Mouse (Mus musculus) lung, embryonic 16.5 days (tissue): Measurements from ENCODE around the gene Xaf1. TPM values are rescaled to one million over a fixed set of nuclear protein-coding genes. Genes with fewer than 3 reads are reported as not detected.

Experiments
- ATAC-seq: fragments of 200-750 bp; cut with Nextera tagmentation; 2 replicates; pipeline ENCODE4 v1.8.0; 2017; ENCODE audit warnings: low read depth, mild to moderate bottlenecking, moderate library complexity
- H3K27ac ChIP-seq: fragments of 300-500 bp; sonication (generic); 2 replicates; pipeline ENCODE4 v1.5.1; 2014; ENCODE audit warnings: mild to moderate bottlenecking, control low read depth, low read length
- H3K27me3 ChIP-seq: fragments of 300-500 bp; sonication (generic); 2 replicates; pipeline ENCODE4 v1.6.1; 2014; ENCODE audit warnings: low read depth, low read length, mixed read lengths; ENCODE audit not compliant: control insufficient read depth, insufficient read depth
- H3K36me3 ChIP-seq: fragments of 300-500 bp; sonication (generic); 2 replicates; pipeline ENCODE4 v1.6.1; 2014; ENCODE audit warnings: low read length; ENCODE audit not compliant: control insufficient read depth, insufficient read depth
- H3K4me1 ChIP-seq: fragments of 300-500 bp; sonication (generic); replicated peaks from 2 replicates; pipeline ENCODE4 v1.6.1; 2014; ENCODE audit warnings: low read length, mixed read lengths; ENCODE audit not compliant: control insufficient read depth, insufficient read depth
- H3K4me2 ChIP-seq: fragments of 300-500 bp; sonication (generic); 2 replicates; pipeline ENCODE4 v1.6.1; 2014; ENCODE audit warnings: low read depth, low read length, control low read depth
- H3K4me3 ChIP-seq: fragments of 300-500 bp; sonication (generic); 2 replicates; pipeline ENCODE4 v1.5.1; 2014; ENCODE audit warnings: mild to moderate bottlenecking, low read length, control low read depth
- H3K9ac ChIP-seq: fragments of 300-500 bp; sonication (generic); 2 replicates; pipeline ENCODE4 v1.6.1; 2014; ENCODE audit warnings: low read length, control low read depth
- H3K9me3 ChIP-seq: fragments of 300-500 bp; sonication (generic); 2 replicates; pipeline ENCODE4 v1.6.1; 2016; ENCODE audit warnings: low read length; ENCODE audit not compliant: control insufficient read depth
- WGBS: fragments of 180-500 bp; shearing (Covaris S2); extraction: QIAGEN DNeasy Blood & Tissue Kit; methylation state at CpG from one replicate; pipeline ENCODE4 v1.1.7; 2014; 5-methylcytosine and 5-hydroxymethylcytosine counted together
- polyA plus RNA-seq: library from polyadenylated mRNA; unstranded; fragments of >200 nt; fragmentation: Nextera tagmentation; extraction: Ambion mirVana; gene quantifications from 2 replicates; pipeline ENCODE4 v1.2.1, GENCODE M21; 2015

Xaf1 gene
- 7.3 and 7.4 TPM in 2 replicates for polyA plus RNA-seq

GRCm38 (mm10) chr11:72301334-72301733, at the start of gene Xaf1:
Gene Xaf1, plus strand, starts transcription at chr11:72301629.
- peaks cover 2% of the 10 kb centered on the region for H3K4me1 ChIP-seq
- WGBS, result 4% methylated on average over 6 of the region's 6 CpGs
- ATAC-seq, result peak; percentile 96
- H3K4me3 ChIP-seq, result peak within 1 kb of the TSS; percentile 41
- peak within 1 kb of the TSS; percentile 49 for H3K9ac ChIP-seq
- peak within 1 kb of the TSS; percentile 55 for H3K4me2 ChIP-seq
- H3K36me3 ChIP-seq, result no peaks in the 10 kb centered on the region
- no peaks in the 10 kb centered on the region for H3K9me3 ChIP-seq
- no peaks in the 10 kb centered on the region for H3K27me3 ChIP-seq
- H3K27ac ChIP-seq, result peak within 1 kb of the TSS; percentile 56

- 82% methylated on average over 4 of the region's 4 CpGs for WGBS
- Histone ChIP-seq H3K9me3 (no peaks in the 10 kb centered on the region), H3K36me3 (no peaks in the 10 kb centered on the region), H3K4me1 (no peaks in the 10 kb centered on the region), H3K4me3 (no peak overlapping the region), H3K9ac (no peak overlapping the region), H3K27ac (no peak overlapping the region), H3K4me2 (no peak overlapping the region), H3K27me3 (no peaks in the 10 kb centered on the region)
- no peak for ATAC-seq
Measured at GRCm38 (mm10) chr11:72255629-72256028, 45.8 kb upstream of the Xaf1 start.

GRCm38 (mm10) chr11:72256441-72256840, 45.0 kb upstream of the Xaf1 start:
- Histone ChIP-seq H3K4me2 (no peak overlapping the region), H3K27me3 (no peaks in the 10 kb centered on the region), H3K4me1 (no peaks in the 10 kb centered on the region), H3K9me3 (no peaks in the 10 kb centered on the region), H3K27ac (no peak overlapping the region), H3K4me3 (no peak overlapping the region), H3K9ac (no peak overlapping the region), H3K36me3 (no peaks in the 10 kb centered on the region)
- ATAC-seq, result no peak
- WGBS, result 65% methylated on average over 2 of the region's 2 CpGs

- peaks cover 10% of the 10 kb centered on the region for H3K4me1 ChIP-seq
- H3K27ac ChIP-seq, result no peak overlapping the region
- no peaks in the 10 kb centered on the region for H3K9me3 ChIP-seq
- H3K27me3 ChIP-seq, result peaks cover 33% of the 10 kb centered on the region
- H3K36me3 ChIP-seq, result no peaks in the 10 kb centered on the region
- no peak overlapping the region for H3K4me3 ChIP-seq
- ATAC-seq, result no peak
- 6% methylated on average over 11 of the region's 11 CpGs for WGBS
- H3K9ac ChIP-seq, result no peak overlapping the region
- H3K4me2 ChIP-seq, result no peak overlapping the region
Measured at GRCm38 (mm10) chr11:72265483-72265882, 35.9 kb upstream of the Xaf1 start.

- H3K9me3 ChIP-seq, result no peaks in the 10 kb centered on the region
- peak overlapping the region; percentile 62 for H3K9ac ChIP-seq
- peaks cover 10% of the 10 kb centered on the region for H3K4me1 ChIP-seq
- H3K27ac ChIP-seq, result no peak overlapping the region
- peaks cover 33% of the 10 kb centered on the region for H3K27me3 ChIP-seq
- ATAC-seq, result peak; percentile 93
- H3K36me3 ChIP-seq, result no peaks in the 10 kb centered on the region
- 1% methylated on average over 46 of the region's 46 CpGs for WGBS
- peak overlapping the region; percentile 85 for H3K4me2 ChIP-seq
- H3K4me3 ChIP-seq, result peak overlapping the region; percentile 51
Measured at GRCm38 (mm10) chr11:72266207-72266959, 35.0 kb upstream of the Xaf1 start.

- Histone ChIP-seq H3K4me1 (peaks cover 10% of the 10 kb centered on the region), H3K27ac (no peak within 1 kb of the TSS), H3K9me3 (no peaks in the 10 kb centered on the region), H3K4me3 (peak within 1 kb of the TSS; percentile 51), H3K9ac (peak within 1 kb of the TSS; percentile 62), H3K36me3 (no peaks in the 10 kb centered on the region), H3K4me2 (peak within 1 kb of the TSS; percentile 85), H3K27me3 (peaks cover 33% of the 10 kb centered on the region)
- ATAC-seq, result peak; percentile 41; the same call in 1 of the 2 replicates
- 4% methylated on average over 36 of the region's 36 CpGs for WGBS
Measured at GRCm38 (mm10) chr11:72266960-72267560, 34.4 kb upstream of the Xaf1 start, which contains the start of gene Slc13a5. Gene Slc13a5, minus strand, starts transcription at chr11:72267222.

GRCm38 (mm10) chr11:72271761-72272160, 29.7 kb upstream of the Xaf1 start:
- WGBS, result 32% methylated on average over 1 of the region's 1 CpGs

GRCm38 (mm10) chr11:72273341-72273740, 28.1 kb upstream of the Xaf1 start:
- Histone ChIP-seq H3K27me3 (no peaks in the 10 kb centered on the region), H3K9me3 (no peaks in the 10 kb centered on the region), H3K9ac (no peak overlapping the region), H3K4me1 (no peaks in the 10 kb centered on the region), H3K4me3 (no peak overlapping the region), H3K36me3 (no peaks in the 10 kb centered on the region), H3K27ac (no peak overlapping the region), H3K4me2 (no peak overlapping the region)
- ATAC-seq, result no peak
- 32% methylated on average over 3 of the region's 3 CpGs for WGBS

More at GRCm38 (mm10) chr11:72271761-72272160, 29.7 kb upstream of the Xaf1 start:
- Histone ChIP-seq H3K9ac (no peak overlapping the region), H3K4me2 (no peak overlapping the region), H3K27ac (no peak overlapping the region), H3K9me3 (no peaks in the 10 kb centered on the region), H3K36me3 (no peaks in the 10 kb centered on the region), H3K27me3 (peaks cover 11% of the 10 kb centered on the region), H3K4me1 (peaks cover 4% of the 10 kb centered on the region), H3K4me3 (no peak overlapping the region)
- ATAC-seq, result no peak

- Histone ChIP-seq H3K4me3 (no peak overlapping the region), H3K36me3 (no peaks in the 10 kb centered on the region), H3K27me3 (no peaks in the 10 kb centered on the region), H3K4me1 (no peaks in the 10 kb centered on the region), H3K9ac (no peak overlapping the region), H3K4me2 (no peak overlapping the region), H3K9me3 (no peaks in the 10 kb centered on the region), H3K27ac (no peak overlapping the region)
- WGBS, result 60% methylated on average over 5 of the region's 5 CpGs
- no peak for ATAC-seq
Measured at GRCm38 (mm10) chr11:72281143-72281851, 20.1 kb upstream of the Xaf1 start.
